Mouse (Mus musculus) embryonic stem cell, embryonic (primary cell): ENCODE measurements around the gene Fbxo28.

Experiments used
- CTCF ChIA-PET, 4 experiments: fragments of 300-600 bp in 2 of 4; fragments of 350-600 bp in 2 of 4; sonication (Branson Sonifier 250); formaldehyde crosslinking; loops; one replicate each; lab custom pipeline; 2022; ENCODE audit warnings: inconsistent platforms in 2 of 4; lab: Charles Lee
- POLR2A ChIA-PET, 4 experiments: fragments of 300-600 bp in 2 of 4; fragments of 350-600 bp in 2 of 4; sonication (Branson Sonifier 250); formaldehyde crosslinking; loops; one replicate each; lab custom pipeline; 2022; ENCODE audit warnings: antibody characterized with exemption in 4 of 4, inconsistent platforms in 1 of 4; lab: Charles Lee

Gene Fbxo28

GRCm38 (mm10) chr1:182280577-182280976, 60.9 kb downstream of the Fbxo28 start:
- CTCF ChIA-PET: interaction anchor here in 1 of 4 experiments (0.8 kb wide), 1 partner anchor 14 kb away, joined by 3 read pairs; no protein-coding TSS in a partner anchor

GRCm38 (mm10) chr1:182280046-182280445, 61.4 kb downstream of the Fbxo28 start:
- ChIA-PET CTCF (interaction anchor here in 1 of 4 experiments (0.8 kb wide), 1 partner anchor 14 kb away, joined by 3 read pairs; no protein-coding TSS in a partner anchor), POLR2A (interaction anchor here in 3 of 4 experiments (0.9 to 4.1 kb wide), 11 partner anchors 8 to 130 kb away, joined by 3 to 61 read pairs (median 3); partner anchors contain the start of gene Trp53bp2 (in 1 of the 3))

More at GRCm38 (mm10) chr1:182280577-182280976, 60.9 kb downstream of the Fbxo28 start:
- POLR2A ChIA-PET: interaction anchor here in 3 of 4 experiments (0.8 to 4.1 kb wide), 20 partner anchors 9 to 131 kb away, joined by 3 to 61 read pairs (median 6); partner anchors contain the start of genes Fbxo28 (in 2 of the 3) and Trp53bp2 (in 1 of the 3)

GRCm38 (mm10) chr1:182279436-182279835, 62.0 kb downstream of the Fbxo28 start:
- ChIA-PET POLR2A (interaction anchor here in 2 of 4 experiments (1.2 to 4.1 kb wide), 3 partner anchors 8 to 86 kb away, joined by 3 to 61 read pairs (median 4); no protein-coding TSS in a partner anchor), CTCF (no interaction called here)

GRCm38 (mm10) chr1:182275109-182275508, 66.3 kb downstream of the Fbxo28 start:
- POLR2A ChIA-PET: interaction anchor here in 3 of 4 experiments (1.0 to 1.6 kb wide), 8 partner anchors 8 to 93 kb away, joined by 3 to 5 read pairs (median 3); partner anchors contain the start of gene Fbxo28 (in 1 of the 3)

GRCm38 (mm10) chr1:182271632-182272031, 69.8 kb downstream of the Fbxo28 start:
- CTCF ChIA-PET: interaction anchor here in 3 of 4 experiments (0.5 to 1.3 kb wide), 6 partner anchors 69 to 1254 kb away, joined by 3 to 8 read pairs (median 4); no protein-coding TSS in a partner anchor
- POLR2A ChIA-PET: interaction anchor here in 3 of 4 experiments (0.6 to 4.3 kb wide), 11 partner anchors 9 to 213 kb away, joined by 3 to 61 read pairs (median 8); partner anchors contain the start of genes Degs1 (in 2 of the 3) and Srp9 (in 1 of the 3)

More at GRCm38 (mm10) chr1:182275109-182275508, 66.3 kb downstream of the Fbxo28 start:
- CTCF ChIA-PET: no interaction called here

GRCm38 (mm10) chr1:182271130-182271529, 70.3 kb downstream of the Fbxo28 start:
- POLR2A ChIA-PET: interaction anchor here in 3 of 4 experiments (0.6 to 4.3 kb wide), 15 partner anchors 10 to 429 kb away, joined by 3 to 61 read pairs (median 3); partner anchors contain the start of genes Degs1 (in 2 of the 3) and Srp9 (in 2 of the 3)

GRCm38 (mm10) chr1:182268317-182268716, 73.1 kb downstream of the Fbxo28 start:
- ChIA-PET CTCF (interaction anchor here in 1 of 4 experiments (0.7 kb wide), 1 partner anchor 128 kb away, joined by 6 read pairs; no protein-coding TSS in a partner anchor), POLR2A (interaction anchor here in 2 of 4 experiments (1.0 to 4.3 kb wide), 7 partner anchors 12 to 143 kb away, joined by 3 to 30 read pairs (median 5); partner anchors contain the start of genes Degs1 (in 2 of the 2) and Srp9 (in 1 of the 2))

More at GRCm38 (mm10) chr1:182271130-182271529, 70.3 kb downstream of the Fbxo28 start:
- CTCF ChIA-PET: interaction anchor here in 3 of 4 experiments (0.5 to 1.3 kb wide), 4 partner anchors 131 to 1254 kb away, joined by 3 to 8 read pairs (median 5); no protein-coding TSS in a partner anchor

GRCm38 (mm10) chr1:182266028-182266525, 75.4 kb downstream of the Fbxo28 start:
- POLR2A ChIA-PET: interaction anchor here in 2 of 4 experiments (0.5 to 1.7 kb wide), 7 partner anchors 9 to 1056 kb away, joined by 3 to 13 read pairs (median 3); partner anchors contain the start of gene Degs1 (in 1 of the 2)
- CTCF ChIA-PET: interaction anchor here in 2 of 4 experiments (0.5 to 1.4 kb wide), 3 partner anchors 14 to 385 kb away, joined by 3 read pairs; no protein-coding TSS in a partner anchor
